In the genomic region with DNA sequence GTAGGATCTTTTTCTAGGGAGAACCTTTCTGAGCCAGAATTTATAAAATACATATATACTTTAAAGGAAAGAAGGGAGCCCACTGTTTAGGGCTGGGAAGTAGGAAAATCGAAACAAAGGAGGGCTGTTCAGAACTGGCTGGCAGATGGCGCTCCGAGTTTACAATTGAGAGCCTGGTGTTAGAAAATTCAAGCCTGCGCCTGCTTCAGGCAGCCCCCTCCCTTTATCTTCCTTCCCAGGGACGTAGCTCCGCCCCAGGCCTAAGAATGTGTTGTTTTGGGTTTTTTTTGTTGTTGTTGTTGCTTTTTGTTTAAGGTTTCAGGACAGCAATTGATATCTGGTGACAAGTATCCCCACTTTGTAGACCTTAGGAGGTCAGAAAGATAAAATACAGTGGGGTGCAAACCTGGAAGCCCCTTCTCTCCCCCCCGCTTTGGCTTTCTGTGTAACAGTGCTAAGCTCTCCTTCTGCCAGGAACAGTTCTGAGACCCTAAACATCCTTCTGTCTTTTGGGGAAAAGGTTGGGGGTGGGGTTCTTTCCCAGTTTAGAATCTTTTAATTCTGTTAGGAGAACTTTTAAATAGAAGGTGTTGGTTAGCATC, we compare ENCODE assay signal across 7 mouse cellular contexts. TPM values are rescaled to one million over a fixed set of nuclear protein-coding genes. Genes with fewer than 3 reads are reported as not detected.
DNase-seq lines count a peak whose midpoint lies in the region; TF ChIP-seq lines count a peak whose summit lies in the region.

No protein-coding gene starts in this region.

- peak; percentile 55 for DNase-seq in A20 (ENCODE audit: low read depth, low spot score)
- peak; percentile 65 for DNase-seq in CD4-positive, CD25-positive, alpha-beta regulatory T cell, adult 2 months (ENCODE audit: low read depth, low spot score)
- peak; percentile 72 for DNase-seq in heart, postnatal 4 days
- peak; percentile 58 to 74 for DNase-seq in layer of hippocampus, postnatal 14 days (ENCODE audit: low spot score in 2 of 2)
- peak; percentile 46 to 66 for DNase-seq in lung, postnatal 4 days
- peak; percentile 75 for DNase-seq in right cerebral cortex, postnatal 4 days

- H3K4me1 ChIP-seq in cortical plate, adult 2 months (ENCODE audit: control insufficient read depth, insufficient read depth, low read length): no peaks in the 10 kb centered on the region

- no peak for TF ChIP-seq POLR2A in cortical plate, adult 2 months (IDR thresholded peaks at IDR 0.05; ENCODE audit: extremely low read depth, insufficient read depth, low read length)

- H3K4me3 ChIP-seq in cortical plate, adult 2 months (ENCODE audit: insufficient read depth, low read length): no peak overlapping the region

- TF ChIP-seq CTCF in cortical plate, adult 2 months (IDR thresholded peaks at IDR 0.05; ENCODE audit: extremely low read depth, insufficient read depth, low read length): peak; percentile 78

- H3K27ac ChIP-seq in cortical plate, adult 2 months (ENCODE audit: insufficient read depth, low read length): no peak overlapping the region

RNA-seq across cellular contexts. Expression of gene Gnas, which starts 26.9 kb away (rescaled TPM):
- 2,122 and 2,206 TPM in 2 replicates for polyA plus RNA-seq in cortical plate, adult 2 months (2012; rRNA removed)
- 1,000 to 10,000 TPM; 1,794 to 1,822 TPM for total RNA-seq in heart, postnatal 4 days (2021)
- 1,000 to 10,000 TPM; 1,917 to 1,971 TPM for total RNA-seq in layer of hippocampus, postnatal 14 days (2021)

RNA-seq across cellular contexts. Expression of gene Gm20721, which starts 35.5 kb away (rescaled TPM):
- 0.06 TPM in 1 of 2 replicates, not detected in the other for polyA plus RNA-seq in cortical plate, adult 2 months (2012; rRNA removed)
- total RNA-seq in heart, postnatal 4 days (2021): 1 to 10 TPM; 2.2 to 3.4 TPM
- 1 to 10 TPM; 2.6 to 2.8 TPM for total RNA-seq in layer of hippocampus, postnatal 14 days (2021)
